Mouse (Mus musculus) forebrain, embryonic 12.5 days (tissue): Measurements from ENCODE around the gene Ehd4. TPM values are rescaled to one million over a fixed set of nuclear protein-coding genes. Genes with fewer than 3 reads are reported as not detected.

Source experiments
- ATAC-seq: fragments of 200-750 bp; cut with Nextera tagmentation; 2 replicates; pipeline ENCODE4 v1.8.0; 2017; ENCODE audit warnings: moderate TSS enrichment; ENCODE audit not compliant: low FRiP score
- H3K27ac ChIP-seq: fragments of 300-500 bp; sonication (generic); 2 replicates; pipeline ENCODE4 v1.5.1; 2016; ENCODE audit warnings: mild to moderate bottlenecking
- H3K27me3 ChIP-seq: fragments of 300-500 bp; sonication (generic); 2 replicates; pipeline ENCODE4 v1.6.1; 2016; ENCODE audit warnings: mild to moderate bottlenecking
- H3K36me3 ChIP-seq: fragments of 300-500 bp; sonication (generic); replicated peaks from 2 replicates; pipeline ENCODE4 v1.6.1; 2016; ENCODE audit warnings: mild to moderate bottlenecking
- H3K4me1 ChIP-seq: fragments of 300-500 bp; sonication (generic); 2 replicates; pipeline ENCODE4 v1.6.1; 2016
- H3K4me2 ChIP-seq: fragments of 300-500 bp; sonication (generic); 2 replicates; pipeline ENCODE4 v1.6.1; 2016; ENCODE audit warnings: mild to moderate bottlenecking, moderate library complexity
- H3K4me3 ChIP-seq: fragments of 300-500 bp; sonication (generic); replicated peaks from 2 replicates; pipeline ENCODE4 v1.5.1; 2016; ENCODE audit warnings: mild to moderate bottlenecking
- H3K9ac ChIP-seq: fragments of 300-500 bp; sonication (generic); 2 replicates; pipeline ENCODE4 v1.6.1; 2016; ENCODE audit warnings: mild to moderate bottlenecking
- H3K9me3 ChIP-seq: fragments of 300-500 bp; sonication (generic); 2 replicates; pipeline ENCODE4 v1.6.1; 2016
- WGBS: fragments of 180-500 bp; shearing (Covaris S2); methylation state at CpG from one replicate; pipeline ENCODE4 v1.1.7; 2016; 5-methylcytosine and 5-hydroxymethylcytosine counted together
- polyA plus RNA-seq: library from polyadenylated mRNA; unstranded; fragments of >200 nt; fragmentation: Nextera tagmentation; extraction: Ambion mirVana; gene quantifications from 2 replicates; pipeline ENCODE4 v1.2.1, GENCODE M21; 2016

Gene Ehd4
- polyA plus RNA-seq, 1 experiment from 2014 or later: 9.9 TPM

- 0 out of 2 replicates have a peak, but pooled peaks cover 3% of the 10 kb centered on the region for H3K27me3 ChIP-seq
- no peak overlapping the region for H3K4me3 ChIP-seq
- no peak for ATAC-seq
- no peaks in the 10 kb centered on the region for H3K36me3 ChIP-seq
- no peak overlapping the region for H3K9ac ChIP-seq
- no peak overlapping the region for H3K27ac ChIP-seq
- H3K9me3 ChIP-seq: no peaks in the 10 kb centered on the region
- H3K4me2 ChIP-seq: no peak overlapping the region
- H3K4me1 ChIP-seq: no peaks in the 10 kb centered on the region
- WGBS: 88% methylated on average over 3 of the region's 3 CpGs
Measured at GRCm38 (mm10) chr2:120086038-120086437, 68.4 kb downstream of the Ehd4 start.

GRCm38 (mm10) chr2:120084593-120085361 is 69.6 kb downstream of the Ehd4 start:
- Histone ChIP-seq H3K9ac (no peak overlapping the region), H3K27ac (no peak overlapping the region), H3K4me1 (no peaks in the 10 kb centered on the region), H3K27me3 (0 out of 2 replicates have a peak, but pooled peaks cover 3% of the 10 kb centered on the region), H3K4me2 (no peak overlapping the region), H3K4me3 (no peak overlapping the region), H3K9me3 (no peaks in the 10 kb centered on the region), H3K36me3 (no peaks in the 10 kb centered on the region)
- WGBS: 81% methylated on average over 14 of the region's 14 CpGs
- ATAC-seq: no peak

- H3K4me1 ChIP-seq: no peaks in the 10 kb centered on the region
Measured at GRCm38 (mm10) chr2:120082416-120082815, 72.0 kb downstream of the Ehd4 start.

GRCm38 (mm10) chr2:120076076-120076705 is 78.2 kb downstream of the Ehd4 start:
- ATAC-seq: peak; percentile 67; the same call in 1 of the 2 replicates
- no peaks in the 10 kb centered on the region for H3K36me3 ChIP-seq
- no peak overlapping the region for H3K27ac ChIP-seq
- peaks cover 50% of the 10 kb centered on the region for H3K27me3 ChIP-seq
- H3K4me3 ChIP-seq: peak overlapping the region; percentile 41
- H3K4me2 ChIP-seq: peak overlapping the region; percentile 58
- peaks cover 11% of the 10 kb centered on the region for H3K4me1 ChIP-seq
- 1% methylated on average over 36 of the region's 36 CpGs for WGBS
- H3K9ac ChIP-seq: 0 out of 2 replicates have a peak overlapping the region, but pooled peaks have one; percentile 21
- no peaks in the 10 kb centered on the region for H3K9me3 ChIP-seq

More at GRCm38 (mm10) chr2:120082416-120082815, 72.0 kb downstream of the Ehd4 start:
- H3K9ac ChIP-seq: no peak overlapping the region
- peaks cover 13% of the 10 kb centered on the region for H3K27me3 ChIP-seq
- H3K4me3 ChIP-seq: no peak overlapping the region
- no peaks in the 10 kb centered on the region for H3K36me3 ChIP-seq
- 76% methylated on average over 2 of the region's 2 CpGs for WGBS
- no peaks in the 10 kb centered on the region for H3K9me3 ChIP-seq
- no peak overlapping the region for H3K4me2 ChIP-seq
- no peak for ATAC-seq
- H3K27ac ChIP-seq: no peak overlapping the region

GRCm38 (mm10) chr2:120074096-120074495 is 80.3 kb downstream of the Ehd4 start:
- WGBS: 91% methylated on average over 4 of the region's 4 CpGs

GRCm38 (mm10) chr2:120069466-120069990 is 84.9 kb downstream of the Ehd4 start:
- peaks cover 16% of the 10 kb centered on the region for H3K27me3 ChIP-seq
- no peak overlapping the region for H3K9ac ChIP-seq
- 79% methylated on average over 8 of the region's 8 CpGs for WGBS
- no peaks in the 10 kb centered on the region for H3K36me3 ChIP-seq
- H3K4me1 ChIP-seq: no peaks in the 10 kb centered on the region; the same call in 1 of the 2 replicates
- H3K4me3 ChIP-seq: no peak overlapping the region
- no peak overlapping the region for H3K4me2 ChIP-seq
- ATAC-seq: no peak
- no peak overlapping the region for H3K27ac ChIP-seq
- no peaks in the 10 kb centered on the region for H3K9me3 ChIP-seq

More at GRCm38 (mm10) chr2:120074096-120074495, 80.3 kb downstream of the Ehd4 start:
- no peak for ATAC-seq
- no peak overlapping the region for H3K27ac ChIP-seq
- H3K36me3 ChIP-seq: no peaks in the 10 kb centered on the region
- no peak overlapping the region for H3K9ac ChIP-seq
- peaks cover 11% of the 10 kb centered on the region for H3K4me1 ChIP-seq
- H3K27me3 ChIP-seq: peaks cover 55% of the 10 kb centered on the region
- no peak overlapping the region for H3K4me2 ChIP-seq
- no peaks in the 10 kb centered on the region for H3K9me3 ChIP-seq
- H3K4me3 ChIP-seq: no peak overlapping the region

- no peak overlapping the region for H3K9ac ChIP-seq
- H3K9me3 ChIP-seq: no peaks in the 10 kb centered on the region
- 38% methylated on average over 16 of the region's 16 CpGs for WGBS
- H3K4me3 ChIP-seq: no peak overlapping the region
- no peak overlapping the region for H3K27ac ChIP-seq
- H3K36me3 ChIP-seq: no peaks in the 10 kb centered on the region
- ATAC-seq: peak; percentile 51
- no peaks in the 10 kb centered on the region; the same call in 1 of the 2 replicates for H3K4me1 ChIP-seq
- 0 out of 2 replicates have a peak, but pooled peaks cover 9% of the 10 kb centered on the region for H3K27me3 ChIP-seq
- H3K4me2 ChIP-seq: no peak overlapping the region
Measured at GRCm38 (mm10) chr2:120068555-120069465, 85.6 kb downstream of the Ehd4 start.

- H3K36me3 ChIP-seq: no peaks in the 10 kb centered on the region
- no peaks in the 10 kb centered on the region for H3K9me3 ChIP-seq
- WGBS: 87% methylated on average over 3 of the region's 3 CpGs
- no peak for ATAC-seq
- no peaks in the 10 kb centered on the region; the same call in 1 of the 2 replicates for H3K4me1 ChIP-seq
- H3K4me2 ChIP-seq: no peak overlapping the region
- 0 out of 2 replicates have a peak, but pooled peaks cover 7% of the 10 kb centered on the region for H3K27me3 ChIP-seq
- no peak overlapping the region for H3K4me3 ChIP-seq
- no peak overlapping the region for H3K9ac ChIP-seq
- H3K27ac ChIP-seq: no peak overlapping the region
Measured at GRCm38 (mm10) chr2:120066224-120066623, 88.2 kb downstream of the Ehd4 start.

GRCm38 (mm10) chr2:120065243-120065642 is 89.2 kb downstream of the Ehd4 start:
- Histone ChIP-seq H3K36me3 (no peaks in the 10 kb centered on the region), H3K27ac (no peak overlapping the region), H3K9ac (no peak overlapping the region), H3K4me3 (no peak overlapping the region), H3K4me1 (no peaks in the 10 kb centered on the region; the same call in 1 of the 2 replicates), H3K27me3 (0 out of 2 replicates have a peak, but pooled peaks cover under 1% of the 10 kb centered on the region), H3K9me3 (no peaks in the 10 kb centered on the region), H3K4me2 (no peak overlapping the region)
- no peak for ATAC-seq
- WGBS: 90% methylated on average over 10 of the region's 10 CpGs

GRCm38 (mm10) chr2:120064639-120065038 is 89.8 kb downstream of the Ehd4 start:
- no peak for ATAC-seq
- H3K9ac ChIP-seq: no peak overlapping the region
- no peaks in the 10 kb centered on the region for H3K36me3 ChIP-seq
- H3K9me3 ChIP-seq: no peaks in the 10 kb centered on the region
- no peaks in the 10 kb centered on the region for H3K27me3 ChIP-seq
- no peak overlapping the region for H3K4me3 ChIP-seq
- H3K4me2 ChIP-seq: no peak overlapping the region
- WGBS: 85% methylated on average over 6 of the region's 6 CpGs
- no peaks in the 10 kb centered on the region; the same call in 1 of the 2 replicates for H3K4me1 ChIP-seq
- no peak overlapping the region for H3K27ac ChIP-seq

- Histone ChIP-seq H3K9ac (no peak overlapping the region), H3K36me3 (no peaks in the 10 kb centered on the region), H3K27me3 (no peaks in the 10 kb centered on the region), H3K27ac (no peak overlapping the region), H3K4me1 (no peaks in the 10 kb centered on the region), H3K9me3 (no peaks in the 10 kb centered on the region), H3K4me2 (no peak overlapping the region), H3K4me3 (no peak overlapping the region)
- no peak for ATAC-seq
- WGBS: 77% methylated on average over 8 of the region's 8 CpGs
Measured at GRCm38 (mm10) chr2:120062248-120062647, 92.2 kb downstream of the Ehd4 start.
